Mouse (Mus musculus) ovary, adult 18-20 months (tissue): Measurements from ENCODE around the gene Cux2.

Source experiments
- DNase-seq: peaks from one replicate; pipeline ENCODE4 v3.0.0; 2022; ENCODE audit warnings: low spot score, mixed read lengths

Cux2 gene

GRCm38 (mm10) chr5:121922942-121923826, 126.7 kb downstream of the Cux2 start:
- no peak for DNase-seq

- DNase-seq = no peak
Measured at GRCm38 (mm10) chr5:121919216-121919615, 130.7 kb downstream of the Cux2 start.

- no peak for DNase-seq
Measured at GRCm38 (mm10) chr5:121916813-121917212, 133.1 kb downstream of the Cux2 start.

GRCm38 (mm10) chr5:121913999-121914398, 135.9 kb downstream of the Cux2 start:
- no peak for DNase-seq

- no peak for DNase-seq
Measured at GRCm38 (mm10) chr5:121909226-121909985, 140.5 kb downstream of the Cux2 start.

GRCm38 (mm10) chr5:121905671-121906070, 144.2 kb downstream of the Cux2 start:
- DNase-seq = no peak

- DNase-seq = no peak
Measured at GRCm38 (mm10) chr5:121904799-121905198, 145.1 kb downstream of the Cux2 start.

GRCm38 (mm10) chr5:121902809-121903745, 146.8 kb downstream of the Cux2 start:
- no peak for DNase-seq

GRCm38 (mm10) chr5:121895117-121895756, 154.7 kb downstream of the Cux2 start:
- DNase-seq = no peak

GRCm38 (mm10) chr5:121894647-121895046, 155.3 kb downstream of the Cux2 start:
- no peak for DNase-seq

GRCm38 (mm10) chr5:121893581-121893980, 156.3 kb downstream of the Cux2 start:
- DNase-seq = no peak

- no peak for DNase-seq
Measured at GRCm38 (mm10) chr5:121892281-121892680, 157.6 kb downstream of the Cux2 start.

- no peak for DNase-seq
Measured at GRCm38 (mm10) chr5:121890925-121891324, 159.0 kb downstream of the Cux2 start.

GRCm38 (mm10) chr5:121889819-121890362, 160.0 kb downstream of the Cux2 start:
- no peak for DNase-seq

GRCm38 (mm10) chr5:121889375-121889774, 160.5 kb downstream of the Cux2 start:
- DNase-seq = no peak

- no peak for DNase-seq
Measured at GRCm38 (mm10) chr5:121883356-121883755, 166.5 kb downstream of the Cux2 start.

- no peak for DNase-seq
Measured at GRCm38 (mm10) chr5:121879211-121879610, 170.7 kb downstream of the Cux2 start.

GRCm38 (mm10) chr5:121878703-121879102, 171.2 kb downstream of the Cux2 start:
- no peak for DNase-seq

- DNase-seq = peak; percentile 43
Measured at GRCm38 (mm10) chr5:121876901-121877300, 173.0 kb downstream of the Cux2 start.

- no peak for DNase-seq
Measured at GRCm38 (mm10) chr5:121875041-121875440, 174.9 kb downstream of the Cux2 start.

- DNase-seq = peak; percentile 62
Measured at GRCm38 (mm10) chr5:121872158-121872557, 177.7 kb downstream of the Cux2 start.
